Mouse (Mus musculus): ENCODE measurements around the gene Bmp8a. TPM values are rescaled to one million over a fixed set of nuclear protein-coding genes. Genes with fewer than 3 reads are reported as not detected.
A peak's percentile ranks its signal among the peaks of the same experiment; 100 is the strongest.

Gene Bmp8a
- polyA plus RNA-seq, 1 experiment from 2014 or later = 0.32 TPM

DNA sequence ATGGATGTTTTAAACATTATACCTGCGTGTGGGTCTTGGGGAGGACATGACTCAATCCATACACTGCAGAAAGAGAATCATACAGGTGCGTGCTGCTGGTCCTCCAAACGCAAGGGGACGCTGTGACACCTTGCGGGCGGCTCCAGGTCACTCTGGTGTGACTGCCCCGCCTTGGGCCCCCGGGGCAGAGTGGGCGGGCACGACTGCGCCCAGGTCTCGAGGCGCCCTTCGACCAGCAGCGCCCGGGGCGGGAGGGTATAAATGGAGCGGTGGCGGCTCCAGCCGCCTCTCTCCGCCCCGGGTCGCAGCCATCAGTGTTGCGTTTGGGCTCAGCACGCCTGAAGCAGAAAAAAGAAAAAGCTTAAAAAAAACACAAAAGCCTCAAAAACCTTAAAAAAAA, 60.6 kb downstream of the Bmp8a start:
- ATAC-seq (replicated peaks; ENCODE audit: low FRiP score, low read depth) (peak; percentile 97), DNase-seq (ENCODE audit: low spot score) (peak; percentile 89)
- Histone ChIP-seq H3K4me3 (replicated peaks; ENCODE audit: low read depth, low read length) (peak overlapping the region; percentile 50), H3K9me3 (replicated peaks; ENCODE audit: low read length) (no peaks in the 10 kb centered on the region), H3K4me1 (replicated peaks; ENCODE audit: insufficient read depth, low read length) (peaks cover 17% of the 10 kb centered on the region), H3K4me2 (ENCODE audit: low read length) (peak overlapping the region; percentile 79), H3K27me3 (ENCODE audit: insufficient read depth, low read length) (no peaks in the 10 kb centered on the region), H3K9ac (ENCODE audit: low read depth, low read length) (peak overlapping the region; percentile 52; the same call in 1 of the 2 replicates), H3K36me3 (ENCODE audit: insufficient read depth, low read length) (0 out of 2 replicates have a peak, but pooled peaks cover 8% of the 10 kb centered on the region), H3K27ac (peak overlapping the region; percentile 66; the same call in 1 of the 2 replicates)
- peak; percentile 90 for TF ChIP-seq CTCF (IDR thresholded peaks at IDR 0.05; ENCODE audit: low read depth)
- under 1% methylated on average over 25 of the region's 25 CpGs for WGBS

DNA sequence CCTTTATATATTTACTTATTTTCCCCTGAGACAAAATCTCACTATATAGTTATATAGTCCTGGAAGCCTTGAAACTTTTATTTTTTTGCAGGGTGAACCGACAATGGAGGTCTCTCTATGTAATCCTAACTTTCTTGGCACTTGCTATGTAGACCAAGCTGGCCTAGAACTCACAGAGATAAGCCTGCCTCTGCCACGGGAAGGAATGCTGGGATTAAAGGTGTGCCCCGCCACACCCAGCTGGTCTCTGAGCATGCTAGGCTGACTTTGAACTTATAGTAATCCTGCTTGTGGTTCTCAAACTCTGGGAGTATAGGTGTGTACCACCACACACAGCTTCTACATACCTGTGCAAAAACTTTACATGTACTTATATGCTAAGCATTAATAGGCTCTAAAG, 62.9 kb downstream of the Bmp8a start:
- peaks cover 12% of the 10 kb centered on the region for H3K4me1 ChIP-seq (replicated peaks; ENCODE audit: insufficient read depth, low read length)
- no peak overlapping the region for H3K4me2 ChIP-seq (ENCODE audit: low read length)
- H3K36me3 ChIP-seq (ENCODE audit: insufficient read depth, low read length) = no peaks in the 10 kb centered on the region
- H3K9ac ChIP-seq (ENCODE audit: low read depth, low read length) = no peak overlapping the region
- no peaks in the 10 kb centered on the region for H3K27me3 ChIP-seq (ENCODE audit: insufficient read depth, low read length)
- ATAC-seq (replicated peaks; ENCODE audit: low FRiP score, low read depth) = no peak
- H3K4me3 ChIP-seq (replicated peaks; ENCODE audit: low read depth, low read length) = no peak overlapping the region
- no peak overlapping the region for H3K27ac ChIP-seq
- no peaks in the 10 kb centered on the region for H3K9me3 ChIP-seq (replicated peaks; ENCODE audit: low read length)
- TF ChIP-seq CTCF (IDR thresholded peaks at IDR 0.05; ENCODE audit: low read depth) = no peak
- no peak for DNase-seq (ENCODE audit: low spot score)
- 76% methylated on average over 3 of the region's 3 CpGs for WGBS

DNA sequence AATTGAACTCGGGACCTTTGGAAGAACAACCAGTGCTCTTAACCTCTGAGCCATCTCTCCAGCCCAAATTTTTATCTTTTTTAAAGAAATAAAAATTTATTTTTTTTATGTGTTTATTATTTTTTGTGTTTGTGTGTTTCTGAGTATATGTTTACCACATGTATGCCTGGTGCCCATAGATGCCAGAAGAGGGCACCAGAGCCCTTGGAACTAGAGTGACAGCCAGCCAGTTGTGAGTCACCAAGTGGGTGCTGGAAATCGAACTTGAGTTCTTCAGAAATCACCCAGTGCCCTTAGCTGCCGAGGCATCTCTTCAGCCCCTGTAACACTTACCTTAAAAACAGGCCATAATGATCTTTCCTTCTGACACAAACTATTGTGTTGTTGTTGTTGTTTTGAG, 72.0 kb downstream of the Bmp8a start:
- H3K9me3 ChIP-seq (replicated peaks; ENCODE audit: low read length) = no peaks in the 10 kb centered on the region

More for the DNA sequence above, 72.0 kb downstream of the Bmp8a start:
- H3K4me3 ChIP-seq (replicated peaks; ENCODE audit: low read depth, low read length) = no peak overlapping the region
- H3K4me1 ChIP-seq (replicated peaks; ENCODE audit: insufficient read depth, low read length) = no peaks in the 10 kb centered on the region
- H3K9ac ChIP-seq (ENCODE audit: low read depth, low read length) = no peak overlapping the region
- no peak overlapping the region for H3K4me2 ChIP-seq (ENCODE audit: low read length)
- DNase-seq (ENCODE audit: low spot score) = no peak
- no peak; the same call in 1 of the 2 replicates for TF ChIP-seq CTCF (IDR thresholded peaks at IDR 0.05; ENCODE audit: low read depth)
- no peaks in the 10 kb centered on the region for H3K36me3 ChIP-seq (ENCODE audit: insufficient read depth, low read length)
- no peak overlapping the region for H3K27ac ChIP-seq
- no peaks in the 10 kb centered on the region for H3K27me3 ChIP-seq (ENCODE audit: insufficient read depth, low read length)
- WGBS = 87% methylated on average over 3 of the region's 3 CpGs
- ATAC-seq (replicated peaks; ENCODE audit: low FRiP score, low read depth) = no peak

Other genes with a start within 250 kb of the Bmp8a start
- 0.34 and 0.38 TPM in 2 replicates for gene Bmp8b, start 238.1 kb downstream of the Bmp8a start, polyA plus RNA-seq (2015; fragmentation: Nextera tagmentation; extraction: Ambion mirVana)
- 0.17 and 0.20 TPM in 2 replicates for gene Oxct2b, start 227.0 kb downstream of the Bmp8a start, polyA plus RNA-seq (2015; fragmentation: Nextera tagmentation; extraction: Ambion mirVana)
- 76.9 and 82.8 TPM in 2 replicates for gene Ppie, start 203.3 kb downstream of the Bmp8a start, polyA plus RNA-seq (2015; fragmentation: Nextera tagmentation; extraction: Ambion mirVana)
- 3.7 and 3.8 TPM in 2 replicates for gene Hpcal4, start 160.0 kb downstream of the Bmp8a start, polyA plus RNA-seq (2015; fragmentation: Nextera tagmentation; extraction: Ambion mirVana)
- gene Nt5c1a, start 141.7 kb downstream of the Bmp8a start, polyA plus RNA-seq (2015; fragmentation: Nextera tagmentation; extraction: Ambion mirVana) = 0.47 and 0.71 TPM in 2 replicates
- 28.7 and 31.6 TPM in 2 replicates for gene Heyl, start 109.7 kb downstream of the Bmp8a start, polyA plus RNA-seq (2015; fragmentation: Nextera tagmentation; extraction: Ambion mirVana)
- gene Pabpc4, start 80.9 kb downstream of the Bmp8a start, polyA plus RNA-seq (2015; fragmentation: Nextera tagmentation; extraction: Ambion mirVana) = 28.2 and 29.7 TPM in 2 replicates
- not detected in 2 replicates for gene Oxct2a, start 19.6 kb downstream of the Bmp8a start, polyA plus RNA-seq (2015; fragmentation: Nextera tagmentation; extraction: Ambion mirVana)